Mouse (Mus musculus) v-Abl transformed pro-B cells (cell line): ENCODE results near the gene Eml1.

Experiments used
- in situ Hi-C, 2 experiments: fragments of 400-800 bp; cut with MboI; formaldehyde crosslinking; loops; one replicate each; pipeline ENCODE4 v1.15.1; 2025; ENCODE audit not compliant: unreplicated experiment in 2 of 2

Eml1 gene

DNA sequence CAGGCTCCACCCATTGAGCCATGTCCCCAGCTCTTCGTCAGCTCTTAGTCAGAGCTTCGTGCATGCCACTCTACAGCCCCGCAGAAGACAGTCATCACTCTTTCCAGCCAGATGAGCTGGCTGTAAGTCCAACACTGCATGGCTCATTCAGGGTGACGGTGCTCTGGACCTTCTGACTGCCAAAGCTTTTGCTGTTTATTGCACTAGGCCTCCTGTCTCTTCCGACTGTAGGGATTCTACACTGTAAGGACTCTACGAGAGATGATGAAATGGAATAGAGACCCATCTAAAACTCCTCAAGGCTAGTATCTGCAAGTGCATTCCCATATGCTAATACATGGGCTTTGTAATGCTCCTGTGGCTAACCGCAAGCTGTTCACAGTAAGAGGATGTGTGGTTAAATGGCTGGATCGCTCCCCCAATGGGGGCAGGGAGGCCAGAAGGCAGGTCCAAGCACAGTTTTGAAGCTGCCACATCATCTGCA lies 82.8 kb downstream of the Eml1 start:
- in situ Hi-C loops = no loop called here

DNA sequence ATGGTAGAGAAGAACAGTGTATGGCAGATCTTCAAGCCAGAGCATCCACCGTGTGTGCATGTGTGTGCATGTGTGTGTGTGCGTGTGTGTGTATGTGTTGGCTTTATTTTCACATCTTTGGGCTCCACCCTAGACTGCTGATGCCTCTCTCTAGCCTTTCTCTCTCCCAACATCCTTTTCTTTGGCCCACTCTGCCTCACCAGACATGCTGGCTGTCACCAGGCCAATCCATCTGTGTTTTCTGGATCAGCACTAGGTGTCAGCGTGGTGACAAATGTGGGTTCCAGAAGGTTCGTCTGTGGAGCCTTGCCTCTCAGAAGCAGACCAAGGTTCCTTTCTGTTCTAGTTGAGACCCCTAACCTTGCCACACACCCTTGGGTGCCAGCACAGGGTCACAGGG lies 84.2 kb downstream of the Eml1 start:
- in situ Hi-C loops = no loop called here

DNA sequence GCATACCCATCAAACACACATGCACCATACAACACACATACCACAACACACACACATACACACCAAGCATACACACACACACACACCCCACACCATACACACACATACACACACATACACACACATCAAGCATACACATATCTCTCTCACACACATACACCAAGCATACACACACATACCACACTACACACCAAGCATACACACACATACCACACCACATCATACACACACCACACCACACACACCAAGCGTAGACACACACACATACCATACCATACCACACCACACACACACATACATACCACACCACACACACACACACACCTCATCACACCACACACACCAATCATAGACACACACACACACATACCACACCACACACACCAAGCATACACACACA lies 102.1 kb downstream of the Eml1 start:
- in situ Hi-C loops = no loop called here

DNA sequence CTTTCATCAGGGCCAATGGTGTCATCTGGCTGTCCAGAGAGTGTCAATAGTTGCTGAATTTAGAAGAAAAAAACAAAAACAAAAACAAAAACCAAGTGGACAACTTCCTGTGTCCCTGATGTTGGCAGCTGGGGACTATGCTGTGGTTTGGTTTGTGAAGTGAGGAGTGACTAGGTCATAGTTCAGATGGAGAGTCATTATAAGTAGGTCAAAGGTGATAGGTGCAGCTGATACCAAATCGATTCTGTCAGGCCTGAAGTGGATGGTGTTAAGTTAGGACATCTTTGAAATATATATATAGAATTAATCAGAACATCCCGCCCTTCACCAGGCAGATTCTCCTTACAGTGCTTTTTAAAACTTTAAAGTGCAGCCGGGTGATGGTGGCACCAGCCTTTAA lies 103.7 kb downstream of the Eml1 start:
- in situ Hi-C loops = no loop called here

DNA sequence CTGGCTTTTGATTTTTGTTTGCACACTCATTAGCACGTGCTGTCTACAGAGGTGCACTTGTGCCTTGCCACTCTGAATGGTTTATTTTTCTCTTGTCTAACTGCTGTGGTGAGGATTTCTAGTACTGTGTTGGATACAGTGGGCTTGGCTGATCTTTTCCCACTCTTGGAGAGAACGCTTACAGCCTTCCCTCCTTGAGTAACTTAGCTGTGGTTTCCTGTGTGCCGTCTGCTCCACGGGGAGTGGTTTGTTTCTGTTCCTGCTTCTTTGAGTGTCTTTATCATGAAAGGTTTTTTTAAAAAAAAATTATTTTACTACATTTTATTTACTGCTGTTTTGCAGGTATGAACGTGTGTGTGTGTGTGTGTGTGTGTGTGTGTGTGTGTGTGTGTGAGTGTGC lies 108.0 kb downstream of the Eml1 start:
- in situ Hi-C loops = no loop called here

DNA sequence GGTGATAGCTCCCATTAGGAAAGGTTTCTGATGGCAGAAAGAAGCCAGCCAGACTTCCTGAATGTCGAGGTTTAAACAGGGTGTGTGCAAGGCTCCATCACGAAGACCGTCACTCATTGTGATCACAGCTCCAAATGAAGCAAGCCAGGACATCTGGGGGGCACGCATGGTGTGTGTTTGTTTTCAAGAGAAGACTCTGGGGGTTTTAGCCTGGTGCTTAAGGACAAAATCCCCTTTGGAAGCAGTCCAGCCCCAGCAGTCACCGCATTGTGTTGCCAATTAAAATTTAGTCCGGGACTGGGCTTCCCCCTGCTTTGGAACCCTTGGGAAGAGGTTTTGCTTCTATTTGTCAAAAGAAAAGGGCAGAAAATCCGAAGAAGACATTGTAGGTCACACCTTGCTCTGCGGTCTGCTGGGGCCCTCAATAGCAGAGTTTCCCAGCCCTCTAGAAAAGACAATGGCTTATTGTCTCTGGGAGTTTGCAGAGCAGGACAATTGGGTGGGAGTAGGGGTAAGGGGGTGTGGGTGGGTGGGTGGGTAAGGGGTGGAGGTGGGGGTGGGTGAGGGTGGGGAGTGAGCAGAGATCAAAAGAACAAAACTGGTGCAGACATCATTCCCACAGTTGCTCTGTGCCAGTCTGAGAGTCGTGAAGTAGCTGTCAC lies 110.1 kb downstream of the Eml1 start:
- in situ Hi-C loops = no loop called here

DNA sequence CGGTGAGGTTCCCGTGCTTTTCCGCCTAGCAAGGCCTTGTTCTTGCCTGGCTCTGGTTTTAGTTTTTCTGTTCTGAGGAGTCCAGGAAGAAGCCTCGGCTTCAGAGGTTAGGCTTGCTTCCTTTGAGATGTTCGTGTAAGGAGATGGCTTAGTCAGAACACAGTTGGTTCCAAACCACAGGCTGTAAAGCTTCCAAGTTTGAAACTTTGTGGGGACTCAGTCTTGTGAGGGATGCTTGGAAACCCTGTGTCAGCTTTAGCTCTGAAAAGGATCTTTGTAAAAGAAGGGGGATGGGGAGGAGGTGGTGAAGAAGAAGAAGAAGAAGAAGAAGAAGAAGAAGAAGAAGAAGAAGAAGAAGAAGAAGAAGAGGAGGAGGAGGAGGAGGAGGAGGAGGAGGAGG lies 118.3 kb downstream of the Eml1 start:
- in situ Hi-C loops = no loop called here

DNA sequence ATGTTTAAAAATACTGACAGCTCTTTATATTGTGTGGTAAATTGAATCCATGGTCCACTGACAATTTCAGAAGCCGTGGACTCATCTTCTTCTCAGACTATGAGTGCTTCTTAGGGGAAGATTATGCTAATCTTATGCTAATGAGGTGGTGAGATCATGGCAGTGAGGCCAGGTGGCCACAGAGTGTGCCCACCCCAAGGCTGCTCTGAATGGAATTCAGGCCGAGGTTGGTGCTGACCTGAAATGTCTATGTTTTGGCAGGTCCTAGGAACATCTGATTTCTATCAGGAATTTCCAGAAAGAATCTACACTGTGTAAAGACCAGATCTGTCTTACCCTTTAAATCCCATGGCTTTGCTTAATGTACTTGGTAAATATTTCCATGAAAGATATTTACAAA lies 119.0 kb downstream of the Eml1 start:
- in situ Hi-C loops = loop anchor here in 1 of 2 experiments (5.0 kb wide), 1 partner anchor 287 kb away; no protein-coding TSS in a partner anchor

DNA sequence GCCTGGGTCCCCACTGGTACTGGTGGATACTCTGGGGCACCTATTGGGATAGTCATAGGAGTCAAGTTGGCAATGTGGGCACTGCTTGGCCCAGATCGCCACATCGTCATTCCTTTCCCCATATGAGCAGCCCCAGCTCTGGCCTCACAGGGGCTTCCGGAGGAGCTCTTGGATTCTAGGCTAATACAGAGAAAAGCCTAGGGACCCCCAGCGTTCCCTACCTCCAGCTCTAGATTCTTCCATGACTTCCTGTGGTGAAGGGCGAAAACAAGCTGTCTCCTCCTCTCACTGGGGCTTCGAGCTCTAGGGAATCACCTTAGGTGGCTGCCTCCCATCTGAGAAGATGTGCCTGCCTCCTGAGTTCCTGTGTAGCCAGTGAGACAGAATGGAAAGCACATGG lies 119.6 kb downstream of the Eml1 start:
- in situ Hi-C loops = loop anchor here in 1 of 2 experiments (5.0 kb wide), 1 partner anchor 288 kb away; no protein-coding TSS in a partner anchor

DNA sequence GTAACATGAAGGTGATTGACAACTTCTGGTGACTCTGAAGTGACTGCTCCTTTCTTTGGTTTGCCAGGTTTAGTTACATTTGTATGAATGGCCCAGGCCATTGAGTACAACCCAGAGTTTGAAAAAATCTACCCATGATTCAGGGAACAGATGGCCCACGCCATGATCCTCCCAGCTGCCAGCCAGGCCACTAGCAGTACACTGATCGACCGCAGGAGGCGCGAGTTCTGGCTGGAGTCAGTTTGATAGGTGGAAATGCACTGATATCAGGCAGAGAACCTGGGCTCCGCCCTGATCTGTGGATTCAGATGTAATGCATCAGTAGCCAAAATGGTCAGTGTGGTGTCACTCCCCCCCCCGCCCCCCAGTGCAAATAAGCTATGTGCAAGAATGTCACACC lies 120.2 kb downstream of the Eml1 start:
- in situ Hi-C loops = loop anchor here in 1 of 2 experiments (5.0 kb wide), 1 partner anchor 289 kb away; no protein-coding TSS in a partner anchor

DNA sequence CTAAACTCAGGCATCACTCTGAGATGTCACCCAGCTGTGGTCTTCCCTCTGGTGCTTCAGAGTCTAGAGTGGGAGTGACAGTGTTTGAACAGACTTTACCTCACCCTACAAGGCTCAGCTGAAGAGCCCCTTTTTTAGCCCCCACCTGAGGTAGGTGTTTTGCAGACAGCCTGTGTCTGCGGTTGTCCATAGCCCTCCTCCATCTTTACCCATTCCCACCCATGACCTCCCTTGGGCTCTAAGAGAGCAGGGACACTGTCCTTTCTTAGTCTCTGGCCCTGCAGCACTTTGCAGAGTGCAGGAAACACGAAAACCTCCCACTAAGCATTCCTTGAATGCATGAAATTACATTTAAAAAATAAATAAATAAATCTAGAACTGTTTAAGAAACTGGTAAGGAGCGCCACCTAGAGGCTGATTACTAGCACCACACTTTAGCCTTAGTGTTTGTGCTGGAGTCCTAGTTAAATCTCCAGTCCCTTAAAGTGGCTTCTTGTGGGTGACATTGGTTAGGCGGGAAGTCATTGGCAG lies 123.3 kb downstream of the Eml1 start:
- in situ Hi-C loops = loop anchor here in 1 of 2 experiments (5.0 kb wide), 1 partner anchor 292 kb away; no protein-coding TSS in a partner anchor

DNA sequence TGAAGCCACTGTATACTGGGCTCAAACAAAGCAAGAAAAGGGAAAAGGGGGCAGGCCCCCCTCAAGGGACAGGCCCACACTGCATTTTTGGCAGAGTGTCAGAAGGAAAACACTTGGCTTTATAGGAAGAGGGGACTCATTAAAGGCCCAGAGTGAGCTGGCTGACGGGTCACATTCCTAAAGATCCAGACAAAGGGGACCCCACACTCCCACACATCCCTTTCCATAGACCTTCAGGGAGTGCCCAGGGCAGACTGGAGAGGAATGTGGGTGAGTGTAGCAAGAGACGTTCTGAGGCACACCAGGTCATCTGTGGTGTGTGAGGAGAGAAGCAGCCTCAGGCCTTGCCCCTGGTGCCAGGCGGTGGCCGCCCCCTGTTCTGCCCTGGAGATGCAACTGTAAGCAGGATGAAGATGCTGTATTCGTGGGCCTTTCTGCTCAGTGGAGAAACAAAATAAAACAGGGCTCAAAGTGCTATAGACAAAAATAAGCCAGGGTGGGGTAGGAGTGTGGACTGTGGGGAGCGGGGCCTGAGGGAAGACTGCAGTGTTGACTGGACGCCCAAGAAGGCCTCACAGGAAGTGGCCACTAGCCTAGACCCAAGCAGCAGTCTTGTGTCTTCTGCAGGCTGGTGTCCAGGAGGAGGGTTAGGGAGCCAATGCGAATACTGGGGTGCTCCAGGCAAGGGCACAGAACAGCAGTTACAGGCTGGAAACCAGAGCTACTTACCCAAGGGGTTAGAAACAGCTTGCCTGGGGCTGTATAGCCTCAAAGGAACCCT lies 124.9 kb downstream of the Eml1 start:
- in situ Hi-C loops = loop anchor here in 1 of 2 experiments (5.0 kb wide), 2 partner anchors 163 to 288 kb away; partner anchors contain the start of gene Cyp46a1

DNA sequence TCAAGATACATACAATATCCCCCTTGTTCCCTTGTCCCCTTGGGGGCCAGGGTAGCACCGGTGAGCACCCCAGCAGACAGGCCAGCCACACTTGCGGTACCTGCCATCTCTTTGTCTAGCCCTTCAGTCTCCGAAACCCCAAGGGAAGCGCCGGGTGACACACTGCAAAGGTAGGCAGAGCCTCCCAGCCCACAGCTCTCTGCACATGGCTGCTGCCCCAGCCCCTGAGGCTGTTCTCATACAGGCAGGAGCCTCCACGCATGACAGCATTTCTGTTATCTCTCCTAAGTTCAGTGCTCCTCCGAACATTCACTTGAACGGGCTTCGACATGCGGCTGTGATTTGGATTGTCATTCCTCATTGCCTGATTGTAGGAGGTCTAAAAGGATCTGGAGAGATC lies 132.3 kb downstream of the Eml1 start:
- in situ Hi-C loops = loop anchor here in 1 of 2 experiments (25.0 kb wide), 1 partner anchor 1884 kb away; no protein-coding TSS in a partner anchor

DNA sequence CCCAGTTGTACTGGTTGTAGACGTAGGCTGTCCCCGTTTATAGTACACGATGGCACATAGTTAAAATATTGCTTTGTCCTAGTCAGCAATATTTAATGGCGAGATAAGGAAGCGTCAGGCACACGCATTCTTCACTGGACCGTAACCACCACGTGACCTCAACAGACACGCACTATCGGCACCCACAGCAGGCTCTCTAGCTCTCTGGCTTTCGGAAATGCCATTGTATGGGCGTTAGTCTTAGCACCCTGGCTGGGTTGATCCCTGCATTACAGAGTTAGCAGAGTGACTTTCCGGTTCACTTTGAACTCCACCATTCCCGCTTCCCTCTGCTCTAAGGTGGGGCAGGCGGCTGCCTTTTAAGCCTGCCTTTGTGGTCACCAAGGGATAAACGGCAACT lies 132.8 kb downstream of the Eml1 start:
- in situ Hi-C loops = loop anchor here in 1 of 2 experiments (25.0 kb wide), 1 partner anchor 1884 kb away; no protein-coding TSS in a partner anchor

DNA sequence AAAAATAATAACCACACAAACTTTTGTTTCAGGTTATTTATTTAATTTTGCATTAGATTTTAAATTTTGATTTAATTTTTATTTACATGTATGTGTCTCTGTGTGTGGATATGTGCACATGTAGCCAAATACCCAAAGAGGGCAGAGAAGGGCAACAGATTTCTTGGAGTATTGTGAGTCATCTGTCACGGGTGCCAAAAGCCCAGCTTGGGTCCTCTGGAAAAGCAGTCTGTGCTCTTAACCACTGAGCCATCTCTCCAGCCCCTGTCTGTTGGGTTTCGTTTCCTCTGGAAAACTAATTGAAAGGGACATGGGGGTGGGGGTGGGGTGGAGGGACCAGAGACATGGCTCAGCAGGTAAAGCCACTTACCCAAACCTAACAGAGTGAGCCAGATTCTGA lies 135.1 kb downstream of the Eml1 start:
- in situ Hi-C loops = loop anchor here in 1 of 2 experiments (25.0 kb wide), 1 partner anchor 1881 kb away; no protein-coding TSS in a partner anchor

DNA sequence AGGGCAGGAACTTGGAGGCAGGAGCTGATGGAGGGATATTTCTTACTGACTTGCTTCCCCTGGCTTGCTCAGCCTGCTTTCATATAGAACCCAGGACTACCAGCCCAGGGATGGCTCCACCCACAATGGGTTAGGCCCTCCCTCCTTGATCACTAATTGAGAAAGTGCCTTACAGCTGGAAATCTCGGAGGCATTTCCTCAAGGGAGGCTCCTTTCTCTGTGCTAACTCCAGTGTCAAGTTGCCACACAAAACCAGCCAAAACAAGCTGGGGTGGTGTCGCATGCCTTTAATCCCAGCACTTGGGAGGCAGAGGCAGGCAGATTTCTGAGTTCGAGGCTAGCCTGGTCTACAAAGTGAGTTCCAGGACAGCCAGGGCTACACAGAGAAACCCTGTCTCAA lies 136.3 kb downstream of the Eml1 start:
- in situ Hi-C loops = loop anchor here in 1 of 2 experiments (25.0 kb wide), 1 partner anchor 1880 kb away; no protein-coding TSS in a partner anchor

DNA sequence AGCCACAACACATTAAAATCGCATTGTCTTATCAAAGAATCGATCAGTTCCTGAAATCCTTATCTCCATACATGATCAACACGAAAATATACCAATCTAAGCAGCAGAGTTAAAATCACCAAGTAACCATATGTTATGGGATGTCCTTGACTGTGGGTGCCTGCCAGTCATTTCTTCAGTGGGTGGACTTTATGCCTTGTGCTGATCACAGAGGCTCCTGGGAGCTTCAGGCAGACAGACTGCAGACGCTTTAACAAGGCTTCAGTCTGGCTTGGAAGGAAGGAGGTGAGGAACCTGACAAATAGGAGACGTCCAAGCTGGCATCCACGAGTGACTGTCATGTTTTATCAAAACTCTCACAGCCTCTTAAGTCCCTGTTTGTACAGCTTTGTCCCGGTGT lies 139.8 kb downstream of the Eml1 start:
- in situ Hi-C loops = loop anchor here in 1 of 2 experiments (25.0 kb wide), 1 partner anchor 1877 kb away; no protein-coding TSS in a partner anchor

DNA sequence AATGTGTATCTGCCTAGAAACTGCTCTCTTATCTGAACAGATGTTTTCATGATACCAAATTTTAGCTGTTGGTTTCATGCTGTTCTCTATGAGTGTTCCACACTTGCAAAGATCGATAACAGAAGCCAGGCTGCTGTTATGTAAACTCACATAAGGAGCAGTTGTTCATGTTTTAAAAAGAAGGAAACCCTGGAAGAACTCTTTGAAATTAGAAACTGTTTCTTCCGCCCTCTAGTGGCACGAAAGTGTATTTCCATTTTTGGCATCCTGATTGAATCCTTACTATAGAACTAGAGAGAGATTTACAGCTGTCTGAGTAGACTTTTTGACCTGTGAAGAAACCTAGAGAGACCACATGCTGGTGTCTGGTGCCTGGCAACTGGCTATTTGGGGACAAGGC lies 140.3 kb downstream of the Eml1 start:
- in situ Hi-C loops = loop anchor here in 1 of 2 experiments (25.0 kb wide), 1 partner anchor 1876 kb away; no protein-coding TSS in a partner anchor

DNA sequence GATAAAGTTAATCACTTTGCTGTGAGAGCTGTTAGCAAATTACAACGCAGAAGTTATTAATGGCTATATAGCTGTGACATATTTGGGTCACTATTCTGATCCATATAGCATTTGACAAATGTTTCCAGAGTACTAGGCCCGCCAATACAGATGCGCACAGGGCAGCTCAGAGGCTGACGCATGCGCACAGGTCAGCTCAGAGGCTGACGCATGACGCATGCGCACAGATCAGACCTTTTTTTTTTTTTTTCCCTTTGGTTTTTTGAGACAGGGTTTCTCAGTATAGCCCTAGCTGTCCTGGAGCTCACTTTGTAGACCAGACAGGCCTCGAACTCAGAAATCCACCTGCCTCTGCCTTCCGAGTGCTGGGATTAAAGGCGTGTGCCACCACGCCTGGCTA lies 144.7 kb downstream of the Eml1 start:
- in situ Hi-C loops = loop anchor here in 1 of 2 experiments (25.0 kb wide), 1 partner anchor 1872 kb away; no protein-coding TSS in a partner anchor

DNA sequence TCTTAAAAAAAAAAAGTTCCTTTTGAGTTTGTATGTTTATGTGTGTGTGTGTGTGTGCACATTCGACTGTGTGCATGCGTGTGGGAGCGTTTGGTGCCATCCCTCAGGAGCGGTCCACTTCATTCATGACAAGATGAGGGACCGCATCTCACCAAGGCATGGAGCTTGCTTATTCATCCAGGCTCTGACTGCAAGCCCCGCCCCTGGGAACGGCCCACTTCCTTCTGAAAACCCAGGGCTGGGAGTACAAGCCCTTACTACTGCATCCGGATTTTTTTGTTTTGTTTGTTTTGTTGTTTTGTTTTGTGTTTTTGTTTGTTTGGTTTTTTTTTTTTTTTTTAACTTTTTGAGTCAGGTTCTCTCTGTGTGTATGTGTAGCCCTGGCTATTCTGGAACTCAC lies 148.6 kb downstream of the Eml1 start:
- in situ Hi-C loops = loop anchor here in 1 of 2 experiments (25.0 kb wide), 1 partner anchor 1868 kb away; no protein-coding TSS in a partner anchor

DNA sequence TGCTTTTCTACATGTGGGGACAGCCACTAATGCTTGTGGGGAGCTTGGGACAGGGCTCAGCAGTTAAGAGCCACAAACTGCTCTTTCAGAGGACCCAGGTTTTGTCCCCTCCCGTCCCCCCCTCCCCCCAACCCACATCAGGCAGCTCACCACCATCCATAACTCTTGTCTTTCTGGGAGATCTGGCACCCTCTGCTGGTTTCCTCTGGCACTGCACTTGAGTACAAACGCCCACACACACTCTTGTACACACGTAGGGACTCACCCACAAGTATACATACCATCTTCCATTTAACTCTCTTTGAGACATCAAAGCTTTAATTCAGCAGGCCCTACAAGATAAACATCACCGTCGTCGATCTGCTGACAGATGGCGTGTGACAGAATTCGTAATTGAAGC lies 158.5 kb downstream of the Eml1 start:
- in situ Hi-C loops = no loop called here
